Mouse (Mus musculus): ENCODE measurements around the gene Ostm1.

- TF ChIP-seq GATA1 (IDR thresholded peaks at IDR 0.05; ENCODE audit: borderline replicate concordance, low read length) (no peak), CTCF (IDR thresholded peaks at IDR 0.05; ENCODE audit: low read depth, low read length) (no peak), GATA2 (IDR thresholded peaks at IDR 0.05; ENCODE audit: borderline replicate concordance, low read depth, low read length) (no peak), TAL1 (conservative IDR thresholded peaks at IDR 0.05; ENCODE audit: low read depth, low read length) (no peak), POLR2AphosphoS5 (IDR thresholded peaks at IDR 0.05; ENCODE audit: insufficient replicate concordance, low read depth, low read length) (no peak)
These were observed 86.3 kb downstream of the Ostm1 start for GRCm38 (mm10) chr10:42669970-42670369.
